Mouse (Mus musculus) kidney, postnatal 0 days (tissue): ENCODE data around the gene Acp5. TPM values are rescaled to one million over a fixed set of nuclear protein-coding genes. Genes with fewer than 3 reads are reported as not detected.

ENCODE experiments used
- ATAC-seq: fragments of 200-750 bp; cut with Nextera tagmentation; replicated peaks from 2 replicates; pipeline ENCODE4 v1.8.0; 2017; ENCODE audit warnings: low read depth, moderate number of reproducible peaks, moderate TSS enrichment, moderate library complexity; ENCODE audit not compliant: low FRiP score
- DNase-seq: peaks from one replicate; pipeline ENCODE4 v3.0.0-alpha.2; 2016; ENCODE audit warnings: low spot score
- H3K27ac ChIP-seq: fragments of 300-500 bp; sonication (generic); 2 replicates; pipeline ENCODE4 v1.5.1; 2014; ENCODE audit warnings: mild to moderate bottlenecking
- H3K27me3 ChIP-seq: fragments of 300-500 bp; sonication (generic); 2 replicates; pipeline ENCODE4 v1.6.1; 2014; ENCODE audit warnings: low read length, mixed read lengths; ENCODE audit not compliant: insufficient read depth
- H3K36me3 ChIP-seq: fragments of 300-500 bp; sonication (generic); 2 replicates; pipeline ENCODE4 v1.6.1; 2014; ENCODE audit warnings: low read length, mixed read lengths; ENCODE audit not compliant: insufficient read depth
- H3K4me1 ChIP-seq: fragments of 300-500 bp; sonication (generic); replicated peaks from 2 replicates; pipeline ENCODE4 v1.6.1; 2014; ENCODE audit warnings: antibody characterized with exemption, low read length, mixed read lengths; ENCODE audit not compliant: insufficient read depth
- H3K4me2 ChIP-seq: fragments of 300-500 bp; sonication (generic); 2 replicates; pipeline ENCODE4 v1.6.1; 2014; ENCODE audit warnings: mild to moderate bottlenecking, low read length, moderate library complexity, mixed read lengths
- H3K4me3 ChIP-seq: fragments of 300-500 bp; sonication (generic); replicated peaks from 2 replicates; pipeline ENCODE4 v1.5.1; 2014; ENCODE audit warnings: low read depth, low read length
- H3K9ac ChIP-seq: fragments of 300-500 bp; sonication (generic); 2 replicates; pipeline ENCODE4 v1.6.1; 2014; ENCODE audit warnings: low read depth, low read length
- H3K9me3 ChIP-seq: fragments of 300-500 bp; sonication (generic); replicated peaks from 2 replicates; pipeline ENCODE4 v1.6.1; 2016; ENCODE audit warnings: low read length, inconsistent platforms, mixed read lengths
- CTCF ChIP-seq: IDR thresholded peaks from 2 replicates; pipeline ENCODE4 v1.5.1; 2016; ENCODE audit warnings: antibody characterized with exemption, low read depth, mild to moderate bottlenecking, moderate library complexity
- WGBS: fragments of 180-500 bp; shearing (Covaris S2); extraction: QIAGEN DNeasy Blood & Tissue Kit; methylation state at CpG from one replicate; pipeline ENCODE4 v1.1.7; 2014; 5-methylcytosine and 5-hydroxymethylcytosine counted together
- polyA plus RNA-seq: library from polyadenylated mRNA; unstranded; fragments of >200 nt; fragmentation: Nextera tagmentation; extraction: Ambion mirVana; gene quantifications from 2 replicates; pipeline ENCODE4 v1.2.1, GENCODE M21; 2015

The Acp5 gene
- polyA plus RNA-seq, 1 experiment from 2014 or later, result 6.3 TPM

DNA sequence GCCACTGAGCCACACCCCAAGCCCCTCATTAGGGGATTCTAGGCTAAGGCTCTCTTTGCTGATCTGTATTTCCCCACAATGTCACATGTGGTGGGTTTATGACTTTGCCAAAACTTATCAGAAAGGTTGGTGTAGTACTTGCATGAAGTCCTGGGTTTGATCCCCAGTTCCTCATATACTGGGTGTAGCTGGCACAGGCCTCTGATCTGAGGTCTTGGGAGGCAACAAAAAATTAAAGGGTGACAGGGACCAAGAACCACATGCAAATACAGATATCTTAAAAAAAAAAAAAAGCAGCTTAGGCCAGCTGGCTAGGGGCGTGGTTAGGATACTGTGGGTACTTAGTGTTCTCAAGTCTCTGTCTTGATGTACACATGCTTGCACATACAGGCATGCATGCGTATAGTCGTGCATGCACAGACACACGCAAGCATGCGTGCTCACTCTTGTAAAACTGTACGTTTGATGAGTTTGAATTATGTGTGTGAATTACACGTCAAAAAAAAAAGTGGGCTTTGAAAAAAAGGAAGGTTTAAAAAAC is 12.4 kb downstream of the Acp5 start:
- Histone ChIP-seq H3K4me2 (no peak overlapping the region), H3K27me3 (no peaks in the 10 kb centered on the region), H3K27ac (no peak overlapping the region), H3K9ac (no peak overlapping the region), H3K4me1 (no peaks in the 10 kb centered on the region), H3K4me3 (no peak overlapping the region), H3K36me3 (no peaks in the 10 kb centered on the region), H3K9me3 (no peaks in the 10 kb centered on the region)
- ATAC-seq, result no peak
- no peak for DNase-seq
- no peak for TF ChIP-seq CTCF
- WGBS, result 86% methylated on average over 7 of the region's 7 CpGs

DNA sequence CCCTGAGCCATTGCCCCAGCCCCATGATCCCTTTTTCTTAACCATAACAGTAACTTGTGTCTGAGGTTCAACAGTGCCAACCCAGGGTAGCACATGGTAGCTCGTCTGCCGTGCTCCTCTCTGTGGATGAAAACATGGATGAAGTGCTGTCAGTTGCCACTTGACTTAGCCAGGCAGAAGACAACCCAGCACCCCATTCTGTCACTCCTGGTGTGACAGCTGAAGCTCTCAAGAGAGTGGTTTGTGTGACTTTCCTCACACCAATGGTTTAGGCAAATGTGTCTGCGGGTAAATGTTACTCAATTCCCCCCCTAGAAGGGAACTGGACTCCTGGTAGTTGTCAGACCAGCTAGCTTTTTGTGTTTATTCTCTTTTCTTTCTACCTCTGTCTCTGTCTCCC is 13.5 kb downstream of the Acp5 start:
- Histone ChIP-seq H3K4me2 (no peak overlapping the region), H3K27ac (no peak overlapping the region), H3K9ac (no peak overlapping the region), H3K9me3 (no peaks in the 10 kb centered on the region), H3K27me3 (no peaks in the 10 kb centered on the region), H3K36me3 (no peaks in the 10 kb centered on the region), H3K4me1 (no peaks in the 10 kb centered on the region), H3K4me3 (no peak overlapping the region)
- WGBS, result 76% methylated on average over 3 of the region's 3 CpGs
- ATAC-seq (no peak), DNase-seq (no peak)
- no peak for TF ChIP-seq CTCF

DNA sequence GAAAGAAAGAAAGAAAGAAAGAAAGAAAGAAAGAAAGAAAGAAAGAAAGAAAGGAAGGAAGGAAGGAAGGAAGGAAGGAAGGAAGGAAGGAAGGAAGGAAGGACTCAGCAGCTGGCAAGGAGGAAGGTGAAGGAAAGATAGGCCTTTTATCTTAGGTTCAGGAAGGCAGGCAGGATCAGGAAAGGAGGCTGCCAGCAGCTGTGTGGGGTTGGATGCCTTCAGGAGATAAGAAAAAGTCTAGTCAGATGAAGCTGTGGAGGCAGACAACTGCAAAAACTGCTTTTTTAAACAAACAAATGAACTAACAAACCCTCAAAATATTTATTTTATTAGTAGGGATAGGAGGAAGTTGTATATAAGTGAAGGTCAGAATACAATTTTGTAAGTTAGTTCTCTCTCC is 14.0 kb downstream of the Acp5 start:
- Histone ChIP-seq H3K4me2 (no peak overlapping the region), H3K27me3 (no peaks in the 10 kb centered on the region), H3K27ac (no peak overlapping the region), H3K4me1 (no peaks in the 10 kb centered on the region), H3K9me3 (no peaks in the 10 kb centered on the region), H3K36me3 (no peaks in the 10 kb centered on the region), H3K4me3 (no peak overlapping the region), H3K9ac (no peak overlapping the region)
- TF ChIP-seq CTCF, result no peak
- DNase-seq (no peak), ATAC-seq (no peak)

DNA sequence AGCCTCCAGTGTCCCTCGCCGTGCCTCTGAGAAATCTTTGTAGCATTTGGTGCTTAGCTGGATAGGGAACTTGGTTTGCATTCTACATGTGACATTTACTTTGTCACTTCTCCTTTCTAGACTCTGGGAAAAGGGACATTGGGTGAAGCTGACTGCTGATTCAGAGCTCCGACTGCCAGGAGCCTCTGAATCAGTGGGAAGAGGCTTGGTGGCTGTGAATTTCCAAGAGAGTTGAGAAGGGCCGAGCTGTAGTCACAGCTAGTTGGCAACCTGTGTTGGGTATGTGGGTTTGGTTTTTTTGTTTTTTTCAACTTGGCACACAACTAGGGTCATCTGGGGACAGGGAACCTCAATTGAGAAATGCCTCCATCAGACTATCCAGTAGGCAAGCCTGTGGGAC is 16.0 kb downstream of the Acp5 start:
- H3K4me2 ChIP-seq, result no peak overlapping the region
- H3K36me3 ChIP-seq, result no peaks in the 10 kb centered on the region
- H3K4me1 ChIP-seq, result peaks cover 5% of the 10 kb centered on the region; the same call in 1 of the 2 replicates
- H3K9me3 ChIP-seq, result no peaks in the 10 kb centered on the region
- H3K27ac ChIP-seq, result no peak overlapping the region
- no peak overlapping the region for H3K4me3 ChIP-seq
- no peak for DNase-seq
- TF ChIP-seq CTCF, result no peak
- H3K27me3 ChIP-seq, result no peaks in the 10 kb centered on the region
- ATAC-seq, result no peak
- 90% methylated on average over 4 of the region's 4 CpGs for WGBS
- no peak overlapping the region for H3K9ac ChIP-seq

DNA sequence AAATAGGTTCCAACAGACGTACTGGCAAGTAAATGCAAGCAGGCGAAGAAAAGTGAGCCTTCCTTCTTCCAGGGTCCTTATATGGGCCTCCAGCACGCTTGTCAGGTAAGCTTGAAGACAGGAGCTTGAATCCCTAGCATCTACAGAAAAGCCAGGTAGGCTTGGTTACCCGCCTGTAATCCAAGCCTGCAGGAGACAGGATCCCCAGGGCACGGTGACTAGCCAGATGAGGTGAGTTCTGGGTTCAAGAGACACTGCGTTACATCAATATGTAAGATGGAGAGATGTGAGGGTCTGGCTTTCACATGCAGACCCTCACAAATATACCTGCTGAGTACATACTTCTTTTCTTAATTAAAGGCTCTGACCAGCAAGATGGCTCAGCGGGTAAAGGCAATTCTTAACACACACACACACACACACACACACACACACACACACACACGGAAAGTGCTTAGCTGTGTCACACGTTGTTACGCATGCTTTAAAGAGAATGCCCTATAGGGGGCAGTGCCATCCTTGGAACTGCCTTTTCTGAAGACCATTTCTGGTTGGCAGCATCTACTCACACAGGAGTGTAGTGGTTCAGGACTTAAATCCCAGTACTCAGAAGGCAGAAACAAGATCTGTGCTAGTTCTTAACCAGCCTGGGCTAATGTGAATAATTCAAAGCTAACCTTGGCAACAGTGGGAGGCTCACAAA is 17.6 kb downstream of the Acp5 start:
- ATAC-seq (no peak), DNase-seq (peak; percentile 66)
- H3K4me3 ChIP-seq, result peak overlapping the region; percentile 82; the same call in 1 of the 2 replicates
- H3K27me3 ChIP-seq, result no peaks in the 10 kb centered on the region
- H3K9ac ChIP-seq, result no peak overlapping the region
- peaks cover 11% of the 10 kb centered on the region; the same call in 1 of the 2 replicates for H3K36me3 ChIP-seq
- H3K9me3 ChIP-seq, result no peaks in the 10 kb centered on the region
- peak overlapping the region; percentile 72 for H3K4me2 ChIP-seq
- TF ChIP-seq CTCF, result peak; percentile 76
- peaks cover 5% of the 10 kb centered on the region; the same call in 1 of the 2 replicates for H3K4me1 ChIP-seq
- no peak overlapping the region for H3K27ac ChIP-seq
- WGBS, result 43% methylated on average over 10 of the region's 10 CpGs

DNA sequence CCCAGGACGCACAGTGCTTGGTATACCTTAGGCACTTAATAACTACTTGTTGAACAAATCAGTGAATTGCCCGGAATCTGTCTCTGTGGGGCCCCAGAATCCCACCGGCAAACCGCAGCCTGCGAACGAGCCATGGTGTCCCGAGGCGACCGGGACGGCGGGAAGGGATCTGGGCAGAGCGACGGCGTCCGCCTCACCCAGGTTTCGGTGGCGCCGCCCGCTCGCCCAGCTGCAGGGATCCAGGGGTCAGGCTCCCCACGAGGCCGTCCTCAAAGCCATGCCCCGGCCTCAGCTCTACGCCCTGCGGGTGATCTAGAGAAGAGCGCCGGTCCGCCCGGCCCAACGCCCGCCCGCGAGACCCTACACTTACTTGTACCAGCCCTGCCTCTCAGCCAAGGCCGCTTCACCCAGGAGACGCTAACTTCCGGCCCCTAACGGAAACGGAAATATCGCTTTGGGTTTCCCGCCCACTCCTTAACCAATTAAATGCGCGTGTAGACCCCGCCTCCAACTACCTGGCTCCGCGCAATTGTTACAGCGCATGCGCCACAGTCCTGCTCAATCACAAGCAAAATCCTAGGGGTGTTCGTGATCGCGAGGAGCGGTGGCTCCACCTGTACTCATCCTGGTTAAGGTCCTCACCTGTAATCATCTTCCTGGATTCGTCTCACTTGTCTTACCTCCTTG is 18.6 kb downstream of the Acp5 start, which contains the start of gene Elof1:
Gene Elof1, minus strand, starts transcription at position 433 of the 687 bp plus-strand sequence.
- under 1% methylated on average over 52 of the region's 52 CpGs for WGBS
- ATAC-seq (peak; percentile 88), DNase-seq (peak; percentile 98)
- H3K4me3 ChIP-seq, result peak within 1 kb of the TSS; percentile 82
- H3K27me3 ChIP-seq, result no peaks in the 10 kb centered on the region
- TF ChIP-seq CTCF, result no peak
- peak within 1 kb of the TSS; percentile 74 for H3K27ac ChIP-seq
- peak within 1 kb of the TSS; percentile 72 for H3K4me2 ChIP-seq
- peaks cover 21% of the 10 kb centered on the region; the same call in 1 of the 2 replicates for H3K36me3 ChIP-seq
- peak within 1 kb of the TSS; percentile 89 for H3K9ac ChIP-seq
- H3K9me3 ChIP-seq, result no peaks in the 10 kb centered on the region
- peaks cover 5% of the 10 kb centered on the region; the same call in 1 of the 2 replicates for H3K4me1 ChIP-seq
